17 mouse cellular contexts compared by ENCODE assay signal in the genomic region with DNA sequence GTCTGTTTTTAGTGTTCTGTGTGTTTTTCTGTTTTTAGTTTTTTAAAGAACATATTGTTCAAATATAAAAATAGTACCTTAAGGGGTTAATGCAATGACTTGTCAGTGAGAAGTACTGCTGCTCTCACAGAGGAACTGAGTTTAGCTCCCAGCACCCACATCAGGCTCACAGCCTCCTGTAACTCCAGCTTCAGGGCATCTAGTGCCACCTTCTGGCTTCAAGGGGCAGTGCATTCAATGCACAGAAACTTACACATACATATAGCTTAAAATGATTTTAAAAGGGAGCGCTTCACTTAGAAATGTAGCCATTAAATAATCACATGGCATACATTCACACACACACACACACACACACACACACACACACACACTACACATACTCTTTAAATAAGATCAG.
A peak's percentile ranks its signal among the peaks of the same experiment; 100 is the strongest.
DNase-seq lines count a peak whose midpoint lies in the region; ATAC-seq and TF ChIP-seq lines count a peak whose summit lies in the region.
"Had no signal": no experiment of that assay in that cellular context is flagged by ENCODE, and none has a peak within 500 bp of the region (broad histone marks: within the 10 kb centered on the region; RNA-seq: fewer than 3 reads in every experiment).

No protein-coding gene starts in this region.

- TF ChIP-seq EP300 in stomach, postnatal 0 days (optimal IDR thresholded peaks at IDR 0.05) = no peak

- no peaks in the 10 kb centered on the region for H3K4me1 ChIP-seq in forebrain, postnatal 0 days (ENCODE audit: insufficient read depth)
- H3K4me1 ChIP-seq in forebrain, embryonic 15.5 days = no peaks in the 10 kb centered on the region
- no peaks in the 10 kb centered on the region for H3K4me1 ChIP-seq in midbrain, postnatal 0 days (ENCODE audit: insufficient read depth, low read length)
- H3K4me1 ChIP-seq in midbrain, embryonic 11.5 days (ENCODE audit: control insufficient read depth, insufficient read depth, low read length) = no peaks in the 10 kb centered on the region
- H3K4me1 ChIP-seq in stomach, postnatal 0 days (replicated peaks; ENCODE audit: control insufficient read depth, insufficient read depth) = no peaks in the 10 kb centered on the region

- ATAC-seq in forebrain, postnatal 0 days = no peak
- ATAC-seq in forebrain, embryonic 15.5 days (replicated peaks) = no peak
- no peak for ATAC-seq in midbrain, postnatal 0 days (ENCODE audit: low FRiP score)
- ATAC-seq in midbrain, embryonic 11.5 days (ENCODE audit: low FRiP score) = no peak
- ATAC-seq in stomach, postnatal 0 days (ENCODE audit: low FRiP score, low TSS enrichment) = no peak
- ATAC-seq: forebrain, embryonic 13.5 days had no signal

- H3K9ac ChIP-seq in forebrain, postnatal 0 days = no peak overlapping the region
- H3K9ac ChIP-seq in forebrain, embryonic 15.5 days (replicated peaks) = no peak overlapping the region
- H3K9ac ChIP-seq in midbrain, postnatal 0 days (replicated peaks; ENCODE audit: low read length, poor library complexity, severe bottlenecking) = no peak overlapping the region
- no peak overlapping the region for H3K9ac ChIP-seq in midbrain, embryonic 11.5 days (ENCODE audit: low read length)
- H3K9ac ChIP-seq in stomach, postnatal 0 days (ENCODE audit: low read length) = no peak overlapping the region
- H3K9ac ChIP-seq: forebrain, embryonic 13.5 days; stomach, embryonic 15.5 days had no signal

- no peak for DNase-seq in forebrain, postnatal 0 days
- no peak for DNase-seq in layer of hippocampus, adult 2 months (ENCODE audit: low spot score in 2 of 2)
- DNase-seq in layer of hippocampus, adult 9-11 months = no peak
- DNase-seq in midbrain, postnatal 0 days (ENCODE audit: low spot score) = no peak
- DNase-seq in midbrain, embryonic 11.5 days (ENCODE audit: low spot score, missing footprints) = no peak
- DNase-seq in stomach, postnatal 0 days (ENCODE audit: low spot score) = no peak
- DNase-seq in right cerebral cortex, postnatal 36 days (ENCODE audit: low spot score in 2 of 2) = no peak
- DNase-seq: adrenal gland, postnatal 14 days; cerebellum, postnatal 10 days; gastrocnemius, postnatal 10 days; heart, postnatal 4 days; left cerebral cortex, postnatal 4 days; thymus, postnatal 4 days had no signal

- WGBS in forebrain, postnatal 0 days = 97% methylated on average over 1 of the region's 1 CpGs
- 100% methylated on average over 1 of the region's 1 CpGs for WGBS in forebrain, embryonic 15.5 days
- 100% methylated on average over 1 of the region's 1 CpGs for whole genome bisulfite sequencing in midbrain, postnatal 0 days
- WGBS in midbrain, embryonic 11.5 days = 90% methylated on average over 1 of the region's 1 CpGs
- 100% methylated on average over 1 of the region's 1 CpGs for WGBS in stomach, postnatal 0 days

- H3K27ac ChIP-seq in forebrain, postnatal 0 days (ENCODE audit: low read depth, low read length) = no peak overlapping the region
- no peak overlapping the region for H3K27ac ChIP-seq in forebrain, embryonic 15.5 days (replicated peaks)
- H3K27ac ChIP-seq in layer of hippocampus, adult 2 months = no peak overlapping the region
- no peak overlapping the region for H3K27ac ChIP-seq in midbrain, postnatal 0 days (ENCODE audit: low read depth, low read length)
- H3K27ac ChIP-seq in midbrain, embryonic 11.5 days (ENCODE audit: low read depth, low read length) = no peak overlapping the region
- H3K27ac ChIP-seq in stomach, postnatal 0 days (replicated peaks) = no peak overlapping the region
- H3K27ac ChIP-seq: forebrain, embryonic 13.5 days; heart, embryonic 10.5 days; stomach, embryonic 15.5 days had no signal

- H3K9me3 ChIP-seq in forebrain, postnatal 0 days (ENCODE audit: low read length) = no peaks in the 10 kb centered on the region
- H3K9me3 ChIP-seq in forebrain, embryonic 15.5 days = no peaks in the 10 kb centered on the region
- no peaks in the 10 kb centered on the region for H3K9me3 ChIP-seq in midbrain, postnatal 0 days (ENCODE audit: low read length)
- H3K9me3 ChIP-seq in midbrain, embryonic 11.5 days (ENCODE audit: control insufficient read depth, low read length) = peaks cover 3% of the 10 kb centered on the region; the same call in 1 of the 2 replicates
- H3K9me3 ChIP-seq in stomach, postnatal 0 days (ENCODE audit: control insufficient read depth, low read length) = no peaks in the 10 kb centered on the region
- H3K9me3 ChIP-seq: heart, embryonic 10.5 days; stomach, embryonic 15.5 days had no signal

- no peak overlapping the region for H3K4me2 ChIP-seq in forebrain, postnatal 0 days (ENCODE audit: low read depth)
- no peak overlapping the region for H3K4me2 ChIP-seq in forebrain, embryonic 15.5 days (replicated peaks)
- H3K4me2 ChIP-seq in midbrain, postnatal 0 days (ENCODE audit: low read depth, low read length, poor library complexity, severe bottlenecking) = no peak overlapping the region
- no peak overlapping the region for H3K4me2 ChIP-seq in midbrain, embryonic 11.5 days
- no peak overlapping the region for H3K4me2 ChIP-seq in stomach, postnatal 0 days (replicated peaks; ENCODE audit: low read depth)
- H3K4me2 ChIP-seq: forebrain, embryonic 13.5 days; stomach, embryonic 15.5 days had no signal

- no peaks in the 10 kb centered on the region for H3K36me3 ChIP-seq in forebrain, postnatal 0 days (ENCODE audit: insufficient read depth)
- H3K36me3 ChIP-seq in forebrain, embryonic 15.5 days = no peaks in the 10 kb centered on the region
- H3K36me3 ChIP-seq in midbrain, postnatal 0 days (ENCODE audit: insufficient read depth, low read length) = no peaks in the 10 kb centered on the region
- H3K36me3 ChIP-seq in midbrain, embryonic 11.5 days (ENCODE audit: control insufficient read depth, insufficient read depth, low read length) = no peaks in the 10 kb centered on the region
- no peaks in the 10 kb centered on the region for H3K36me3 ChIP-seq in stomach, postnatal 0 days (ENCODE audit: control insufficient read depth, insufficient read depth, low read length)
- H3K36me3 ChIP-seq: stomach, embryonic 15.5 days had no signal

- no peak overlapping the region for H3K4me3 ChIP-seq in forebrain, postnatal 0 days (ENCODE audit: low read depth, low read length)
- H3K4me3 ChIP-seq in forebrain, embryonic 15.5 days = no peak overlapping the region
- no peak overlapping the region for H3K4me3 ChIP-seq in layer of hippocampus, adult 2 months
- H3K4me3 ChIP-seq in midbrain, postnatal 0 days (ENCODE audit: low read depth, low read length) = no peak overlapping the region
- H3K4me3 ChIP-seq in midbrain, embryonic 11.5 days (ENCODE audit: low read depth, low read length) = no peak overlapping the region
- H3K4me3 ChIP-seq in stomach, postnatal 0 days (ENCODE audit: low read depth, low read length) = no peak overlapping the region
- H3K4me3 ChIP-seq: forebrain, embryonic 13.5 days; heart, embryonic 10.5 days; stomach, embryonic 15.5 days had no signal

- TF ChIP-seq CTCF in forebrain, postnatal 0 days (IDR thresholded peaks at IDR 0.05; ENCODE audit: low read depth) = peak; percentile 39
- peak; percentile 61 for TF ChIP-seq CTCF in layer of hippocampus, adult 2 months (conservative IDR thresholded peaks at IDR 0.05)
- TF ChIP-seq CTCF in midbrain, postnatal 0 days (IDR thresholded peaks at IDR 0.05) = peak; percentile 34
- peak; percentile 59 for TF ChIP-seq CTCF in stomach, postnatal 0 days (IDR thresholded peaks at IDR 0.05; ENCODE audit: low read depth)

- H3K27me3 ChIP-seq in forebrain, postnatal 0 days (ENCODE audit: insufficient read depth, low read length) = no peaks in the 10 kb centered on the region
- no peaks in the 10 kb centered on the region for H3K27me3 ChIP-seq in forebrain, embryonic 15.5 days
- no peaks in the 10 kb centered on the region for H3K27me3 ChIP-seq in midbrain, postnatal 0 days (ENCODE audit: insufficient read depth, low read length)
- no peaks in the 10 kb centered on the region for H3K27me3 ChIP-seq in midbrain, embryonic 11.5 days (ENCODE audit: control insufficient read depth, insufficient read depth, low read length)
- no peaks in the 10 kb centered on the region for H3K27me3 ChIP-seq in stomach, postnatal 0 days (ENCODE audit: control insufficient read depth, insufficient read depth, low read length)
- H3K27me3 ChIP-seq: forebrain, embryonic 13.5 days; stomach, embryonic 15.5 days had no signal
